ENCODE assay signal across 13 mouse cellular contexts in genomic region chr4:116655100-116655499, GRCm38 (mm10). TPM values are rescaled to one million over a fixed set of nuclear protein-coding genes. Genes with fewer than 3 reads are reported as not detected.
A peak's percentile ranks its signal among the peaks of the same experiment; 100 is the strongest.
DNase-seq lines count a peak whose midpoint lies in the region; ATAC-seq and TF ChIP-seq lines count a peak whose summit lies in the region.
"Had no signal": no experiment of that assay in that cellular context is flagged by ENCODE, and none has a peak within 500 bp of the region (broad histone marks: within the 10 kb centered on the region; RNA-seq: fewer than 3 reads in every experiment).

No protein-coding gene starts in this region.

- H3K9me3 ChIP-seq in midbrain, embryonic 11.5 days (ENCODE audit: control insufficient read depth, low read length) = no peaks in the 10 kb centered on the region
- no peaks in the 10 kb centered on the region for H3K9me3 ChIP-seq in midbrain, embryonic 10.5 days (replicated peaks)
- H3K9me3 ChIP-seq in stomach, postnatal 0 days (ENCODE audit: control insufficient read depth, low read length) = no peaks in the 10 kb centered on the region
- H3K9me3 ChIP-seq: limb, embryonic 15.5 days had no signal

- ATAC-seq in midbrain, embryonic 11.5 days (ENCODE audit: low FRiP score) = no peak
- ATAC-seq in stomach, postnatal 0 days (ENCODE audit: low FRiP score, low TSS enrichment) = no peak
- ATAC-seq: hindbrain, postnatal 0 days; Patski had no signal

- DNase-seq in heart, adult 11 months = peak; percentile 92
- no peak for DNase-seq in heart, postnatal 25 days (ENCODE audit: low spot score)
- DNase-seq in midbrain, embryonic 11.5 days (ENCODE audit: low spot score, missing footprints) = peak; percentile 45
- no peak for DNase-seq in midbrain, embryonic 10.5 days (ENCODE audit: low spot score)
- peak; percentile 69 to 86 for DNase-seq in kidney, adult 8-10 months
- peak; percentile 31 for DNase-seq in stomach, postnatal 0 days (ENCODE audit: low spot score)
- no peak for DNase-seq in retina, embryonic 14.5 days (ENCODE audit: low spot score)
- DNase-seq in gastrocnemius, adult 2 months = no peak
- DNase-seq: adrenal gland, postnatal 10 days; cerebellum, adult 18-20 months had no signal

- H3K4me1 ChIP-seq in midbrain, embryonic 11.5 days (ENCODE audit: control insufficient read depth, insufficient read depth, low read length) = peaks cover 3% of the 10 kb centered on the region
- peaks cover 10% of the 10 kb centered on the region for H3K4me1 ChIP-seq in midbrain, embryonic 10.5 days
- H3K4me1 ChIP-seq in stomach, postnatal 0 days (replicated peaks; ENCODE audit: control insufficient read depth, insufficient read depth) = no peaks in the 10 kb centered on the region

- intact Hi-C loops in heart, postnatal 25 days (cut with DNase I) = no loop called here
- intact Hi-C loops in gastrocnemius, adult 2 months (cut with DNase I) = no loop called here

- H3K4me3 ChIP-seq in midbrain, embryonic 11.5 days (ENCODE audit: low read depth, low read length) = no peak overlapping the region
- no peak overlapping the region for H3K4me3 ChIP-seq in midbrain, embryonic 10.5 days
- H3K4me3 ChIP-seq in stomach, postnatal 0 days (ENCODE audit: low read depth, low read length) = no peak overlapping the region
- H3K4me3 ChIP-seq in gastrocnemius, adult 2 months = no peak overlapping the region
- H3K4me3 ChIP-seq: limb, embryonic 15.5 days had no signal

- no peak for TF ChIP-seq CTCF in stomach, postnatal 0 days (IDR thresholded peaks at IDR 0.05; ENCODE audit: low read depth)
- no peak for TF ChIP-seq CTCF in gastrocnemius, adult 2 months (IDR thresholded peaks at IDR 0.05)

- H3K4me2 ChIP-seq in midbrain, embryonic 11.5 days = no peak overlapping the region
- H3K4me2 ChIP-seq in stomach, postnatal 0 days (replicated peaks; ENCODE audit: low read depth) = no peak overlapping the region
- H3K4me2 ChIP-seq: limb, embryonic 15.5 days had no signal

- no peak overlapping the region for H3K9ac ChIP-seq in midbrain, embryonic 11.5 days (ENCODE audit: low read length)
- H3K9ac ChIP-seq in stomach, postnatal 0 days (ENCODE audit: low read length) = no peak overlapping the region
- H3K9ac ChIP-seq: limb, embryonic 15.5 days had no signal

- WGBS in midbrain, embryonic 11.5 days = 71% methylated on average over 2 of the region's 2 CpGs
- 62% methylated on average over 2 of the region's 2 CpGs for WGBS in midbrain, embryonic 10.5 days
- WGBS in stomach, postnatal 0 days = 41% methylated on average over 2 of the region's 2 CpGs

- H3K27ac ChIP-seq in midbrain, embryonic 11.5 days (ENCODE audit: low read depth, low read length) = no peak overlapping the region
- H3K27ac ChIP-seq in midbrain, embryonic 10.5 days (replicated peaks) = no peak overlapping the region
- H3K27ac ChIP-seq in stomach, postnatal 0 days (replicated peaks) = no peak overlapping the region
- no peak overlapping the region; the same call in 1 of the 2 replicates for H3K27ac ChIP-seq in gastrocnemius, adult 2 months
- H3K27ac ChIP-seq: hindbrain, postnatal 0 days; limb, embryonic 15.5 days had no signal

- no peaks in the 10 kb centered on the region for H3K27me3 ChIP-seq in midbrain, embryonic 11.5 days (ENCODE audit: control insufficient read depth, insufficient read depth, low read length)
- H3K27me3 ChIP-seq in midbrain, embryonic 10.5 days (ENCODE audit: low read depth, poor library complexity, severe bottlenecking) = no peaks in the 10 kb centered on the region
- no peaks in the 10 kb centered on the region for H3K27me3 ChIP-seq in stomach, postnatal 0 days (ENCODE audit: control insufficient read depth, insufficient read depth, low read length)
- H3K27me3 ChIP-seq: limb, embryonic 15.5 days; Patski had no signal

- no peak for TF ChIP-seq EP300 in stomach, postnatal 0 days (optimal IDR thresholded peaks at IDR 0.05)

- no peaks in the 10 kb centered on the region for H3K36me3 ChIP-seq in midbrain, embryonic 11.5 days (ENCODE audit: control insufficient read depth, insufficient read depth, low read length)
- H3K36me3 ChIP-seq in midbrain, embryonic 10.5 days = peaks cover under 1% of the 10 kb centered on the region; the same call in 1 of the 2 replicates
- H3K36me3 ChIP-seq in stomach, postnatal 0 days (ENCODE audit: control insufficient read depth, insufficient read depth, low read length) = no peaks in the 10 kb centered on the region
- H3K36me3 ChIP-seq: limb, embryonic 15.5 days had no signal

RNA-seq across cellular contexts. Expression of gene Akr1a1, which starts 3.6 kb away (rescaled TPM):
- 100 to 1,000 TPM; 277 to 278 TPM for total RNA-seq in heart, postnatal 25 days (2021)
- polyA plus RNA-seq in midbrain, embryonic 11.5 days (2014; fragmentation: Nextera tagmentation; extraction: Ambion mirVana) = 544 TPM in 2 replicates
- 529 and 547 TPM in 2 replicates for polyA plus RNA-seq in midbrain, embryonic 10.5 days (2016; fragmentation: Nextera tagmentation; extraction: Ambion mirVana)
- polyA plus RNA-seq in stomach, postnatal 0 days (2015; fragmentation: Nextera tagmentation; extraction: Ambion mirVana) = 755 and 765 TPM in 2 replicates
- 100 to 1,000 TPM; 178 to 196 TPM for total RNA-seq in gastrocnemius, adult 2 months (2021)

RNA-seq across cellular contexts. Expression of gene Nasp, which starts 27.4 kb away (rescaled TPM):
- 10 to 100 TPM; 21.1 to 24.6 TPM for total RNA-seq in heart, postnatal 25 days (2021)
- polyA plus RNA-seq in midbrain, embryonic 11.5 days (2014; fragmentation: Nextera tagmentation; extraction: Ambion mirVana) = 304 and 328 TPM in 2 replicates
- polyA plus RNA-seq in midbrain, embryonic 10.5 days (2016; fragmentation: Nextera tagmentation; extraction: Ambion mirVana) = 294 and 306 TPM in 2 replicates
- polyA plus RNA-seq in stomach, postnatal 0 days (2015; fragmentation: Nextera tagmentation; extraction: Ambion mirVana) = 32.9 TPM in 2 replicates
- 10 to 100 TPM; 11.5 to 11.8 TPM for total RNA-seq in gastrocnemius, adult 2 months (2021)

RNA-seq across cellular contexts. Expression of gene Prdx1, which starts 30.2 kb away (rescaled TPM):
- total RNA-seq in heart, postnatal 25 days (2021) = 100 to 1,000 TPM; 429 to 473 TPM
- polyA plus RNA-seq in midbrain, embryonic 11.5 days (2014; fragmentation: Nextera tagmentation; extraction: Ambion mirVana) = 1,035 and 1,053 TPM in 2 replicates
- 1,189 and 1,392 TPM in 2 replicates for polyA plus RNA-seq in midbrain, embryonic 10.5 days (2016; fragmentation: Nextera tagmentation; extraction: Ambion mirVana)
- polyA plus RNA-seq in stomach, postnatal 0 days (2015; fragmentation: Nextera tagmentation; extraction: Ambion mirVana) = 1,868 and 2,021 TPM in 2 replicates
- total RNA-seq in gastrocnemius, adult 2 months (2021) = 100 to 1,000 TPM; 260 to 273 TPM

RNA-seq across cellular contexts. Expression of gene Mmachc, which starts 53.1 kb away (rescaled TPM):
- total RNA-seq in heart, postnatal 25 days (2021) = 10 to 100 TPM; 57.6 TPM
- polyA plus RNA-seq in midbrain, embryonic 11.5 days (2014; fragmentation: Nextera tagmentation; extraction: Ambion mirVana) = 23.6 and 28.0 TPM in 2 replicates
- polyA plus RNA-seq in midbrain, embryonic 10.5 days (2016; fragmentation: Nextera tagmentation; extraction: Ambion mirVana) = 42.0 and 47.1 TPM in 2 replicates
- 9.8 and 11.8 TPM in 2 replicates for polyA plus RNA-seq in stomach, postnatal 0 days (2015; fragmentation: Nextera tagmentation; extraction: Ambion mirVana)
- total RNA-seq in gastrocnemius, adult 2 months (2021) = 10 to 100 TPM; 25.5 to 46.4 TPM

RNA-seq across cellular contexts. Expression of gene Ccdc163, which starts 53.2 kb away (rescaled TPM):
- total RNA-seq in heart, postnatal 25 days (2021) = 1 to 10 TPM; 5.5 to 5.6 TPM
- polyA plus RNA-seq in midbrain, embryonic 11.5 days (2014; fragmentation: Nextera tagmentation; extraction: Ambion mirVana) = 34.3 and 37.7 TPM in 2 replicates
- polyA plus RNA-seq in midbrain, embryonic 10.5 days (2016; fragmentation: Nextera tagmentation; extraction: Ambion mirVana) = 34.8 TPM in 2 replicates
- 9.8 and 11.0 TPM in 2 replicates for polyA plus RNA-seq in stomach, postnatal 0 days (2015; fragmentation: Nextera tagmentation; extraction: Ambion mirVana)
- 1 to 10 TPM; 1.9 to 3.8 TPM for total RNA-seq in gastrocnemius, adult 2 months (2021)

Comparison
In these comparisons a context has a peak if more than half of its experiments do, and no peak if none do; other contexts are left out.
1. DNase-seq: peak in heart, adult 11 months (single experiment), midbrain, embryonic 11.5 days (single experiment), kidney, adult 8-10 months (2 of 2) and stomach, postnatal 0 days (single experiment); none in heart, postnatal 25 days (single experiment), midbrain, embryonic 10.5 days (single experiment), retina, embryonic 14.5 days (single experiment) and gastrocnemius, adult 2 months (single experiment).